Mouse (Mus musculus): Measurements from ENCODE around the gene Amph. TPM values are rescaled to one million over a fixed set of nuclear protein-coding genes. Genes with fewer than 3 reads are reported as not detected.

Gene Amph
- total and polyA plus RNA-seq, 3 experiments, result not detected

DNA sequence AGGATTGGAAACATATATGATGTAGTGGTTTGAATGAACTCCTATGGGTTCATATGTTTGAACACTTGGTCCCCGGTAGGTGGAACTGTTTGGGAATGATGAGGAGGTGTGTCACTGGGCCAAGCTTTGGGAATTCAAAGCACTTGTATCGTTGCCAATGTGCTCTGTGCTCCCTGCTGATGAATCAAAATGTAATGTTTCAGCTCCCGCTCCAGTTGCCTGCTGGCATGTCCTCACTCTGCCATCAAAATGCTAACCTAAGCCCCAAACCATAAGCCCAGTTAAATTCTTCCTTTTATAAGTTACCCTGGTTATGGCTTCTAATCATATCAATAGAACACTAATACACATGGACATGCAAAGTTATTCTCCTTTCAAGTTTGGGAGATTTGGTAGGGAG lies 24.6 kb downstream of the Amph start:
- no peaks in the 10 kb centered on the region for H3K79me2 ChIP-seq (ENCODE audit: control insufficient read depth, insufficient read depth, low read length, poor library complexity)
- H3K27ac ChIP-seq (ENCODE audit: control insufficient read depth, low read depth, low read length), result no peak overlapping the region
- H3K4me3 ChIP-seq (ENCODE audit: control insufficient read depth in 1 of 2, insufficient read depth in 1 of 2, low read depth in 2 of 2, low read length in 2 of 2), result no peak overlapping the region
- H3K27me3 ChIP-seq (ENCODE audit: control insufficient read depth in 1 of 2, insufficient read depth in 2 of 2, low read length in 2 of 2), result no peaks in the 10 kb centered on the region
- no peaks in the 10 kb centered on the region for H3K9me3 ChIP-seq (replicated peaks; ENCODE audit: insufficient read depth, low read length)
- DNase-seq (ENCODE audit: low read depth, low spot score), result no peak
- no peaks in the 10 kb centered on the region for H3K4me1 ChIP-seq (ENCODE audit: control insufficient read depth in 1 of 2, insufficient read depth in 2 of 2, low read length in 2 of 2)
- no peak overlapping the region for H3K9ac ChIP-seq (ENCODE audit: control insufficient read depth, low read depth, low read length, poor library complexity, severe bottlenecking)
- H3K36me3 ChIP-seq (ENCODE audit: control insufficient read depth in 1 of 2, insufficient read depth in 2 of 2, low read length in 2 of 2), result no peaks in the 10 kb centered on the region
- TF ChIP-seq ZMIZ1 (IDR thresholded peaks at IDR 0.05; ENCODE audit: low read depth, low read length) (no peak), CTCF (IDR thresholded peaks at IDR 0.05 in 2 of 3, conservative IDR thresholded peaks at IDR 0.05 in 1 of 3; ENCODE audit: control insufficient read depth in 1 of 3, insufficient read depth in 1 of 3, low read depth in 2 of 3, low read length in 3 of 3, poor library complexity in 1 of 3, severe bottlenecking in 1 of 3) (no peak), TAL1 (IDR thresholded peaks at IDR 0.05; ENCODE audit: low read length) (no peak), USF2 (IDR thresholded peaks at IDR 0.05; ENCODE audit: borderline replicate concordance in 1 of 2, insufficient read depth in 1 of 2, low read depth in 1 of 2, low read length in 2 of 2) (no peak), MXI1 (IDR thresholded peaks at IDR 0.05; ENCODE audit: low read depth, low read length) (no peak), E2F4 (IDR thresholded peaks at IDR 0.05; ENCODE audit: borderline replicate concordance, low read depth, low read length) (no peak), SMC3 (IDR thresholded peaks at IDR 0.05; ENCODE audit: low read depth, low read length) (no peak), NELFE (IDR thresholded peaks at IDR 0.05; ENCODE audit: low read depth, low read length) (no peak)

DNA sequence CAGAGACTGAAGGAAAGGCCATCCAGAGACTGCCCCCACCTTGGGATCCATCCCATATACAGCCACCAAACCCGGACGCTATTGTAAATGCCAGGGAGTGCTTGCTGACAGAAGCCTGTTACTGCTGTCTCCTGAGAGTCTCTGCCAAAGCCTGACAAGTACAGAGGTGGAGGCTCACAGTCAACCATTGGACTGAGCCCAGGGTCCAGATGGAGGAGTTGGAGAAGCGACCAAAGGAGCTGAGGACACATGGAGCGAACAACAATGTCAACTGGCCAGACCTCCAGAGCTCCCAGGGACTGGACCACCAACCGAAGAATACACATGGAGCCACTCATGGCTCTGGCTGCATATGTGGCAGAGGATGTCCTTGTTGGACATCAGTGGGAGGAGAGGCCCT lies 26.3 kb downstream of the Amph start:
- H3K4me3 ChIP-seq (ENCODE audit: control insufficient read depth in 1 of 2, insufficient read depth in 1 of 2, low read depth in 2 of 2, low read length in 2 of 2), result no peak overlapping the region
- no peak overlapping the region for H3K27ac ChIP-seq (ENCODE audit: control insufficient read depth, low read depth, low read length)
- no peaks in the 10 kb centered on the region for H3K79me2 ChIP-seq (ENCODE audit: control insufficient read depth, insufficient read depth, low read length, poor library complexity)
- H3K36me3 ChIP-seq (ENCODE audit: control insufficient read depth in 1 of 2, insufficient read depth in 2 of 2, low read length in 2 of 2), result no peaks in the 10 kb centered on the region
- H3K9me3 ChIP-seq (replicated peaks; ENCODE audit: insufficient read depth, low read length), result no peaks in the 10 kb centered on the region
- H3K27me3 ChIP-seq (ENCODE audit: control insufficient read depth in 1 of 2, insufficient read depth in 2 of 2, low read length in 2 of 2), result no peaks in the 10 kb centered on the region
- no peaks in the 10 kb centered on the region for H3K4me1 ChIP-seq (ENCODE audit: control insufficient read depth in 1 of 2, insufficient read depth in 2 of 2, low read length in 2 of 2)
- no peak for TF ChIP-seq SIN3A (IDR thresholded peaks at IDR 0.05; ENCODE audit: low read length)
- DNase-seq (ENCODE audit: low read depth, low spot score), result no peak
- H3K9ac ChIP-seq (ENCODE audit: control insufficient read depth, low read depth, low read length, poor library complexity, severe bottlenecking), result no peak overlapping the region

DNA sequence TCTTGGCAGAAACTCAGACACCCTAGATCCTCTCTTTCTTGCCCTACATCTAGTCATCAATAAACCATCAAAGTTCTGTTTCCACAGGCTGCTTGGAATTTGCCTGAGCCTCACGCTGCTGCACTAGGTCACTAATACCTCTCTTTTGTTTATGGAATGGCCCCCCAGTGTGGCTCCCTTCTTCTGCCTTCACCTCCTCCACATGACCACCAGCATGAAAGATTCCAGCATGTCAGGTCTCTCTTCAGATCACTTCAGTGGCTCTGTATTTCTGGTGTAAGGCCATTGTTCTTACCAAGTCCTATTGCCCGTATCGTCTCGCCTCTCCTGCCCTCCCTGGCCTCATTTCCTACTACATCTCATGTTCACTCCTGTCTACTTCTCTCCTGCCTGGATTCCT lies 39.3 kb downstream of the Amph start:
- Histone ChIP-seq H3K79me2 (ENCODE audit: control insufficient read depth, insufficient read depth, low read length, poor library complexity) (no peaks in the 10 kb centered on the region), H3K9ac (ENCODE audit: control insufficient read depth, low read depth, low read length, poor library complexity, severe bottlenecking) (no peak overlapping the region), H3K4me3 (ENCODE audit: control insufficient read depth in 1 of 2, insufficient read depth in 1 of 2, low read depth in 2 of 2, low read length in 2 of 2) (no peak overlapping the region), H3K27ac (ENCODE audit: control insufficient read depth, low read depth, low read length) (no peak overlapping the region), H3K36me3 (ENCODE audit: control insufficient read depth in 1 of 2, insufficient read depth in 2 of 2, low read length in 2 of 2) (no peaks in the 10 kb centered on the region), H3K4me1 (ENCODE audit: control insufficient read depth in 1 of 2, insufficient read depth in 2 of 2, low read length in 2 of 2) (no peaks in the 10 kb centered on the region), H3K27me3 (ENCODE audit: control insufficient read depth in 1 of 2, insufficient read depth in 2 of 2, low read length in 2 of 2) (no peaks in the 10 kb centered on the region), H3K9me3 (replicated peaks; ENCODE audit: insufficient read depth, low read length) (no peaks in the 10 kb centered on the region)
- no peak for TF ChIP-seq BHLHE40 (IDR thresholded peaks at IDR 0.05; ENCODE audit: borderline replicate concordance, low read depth, low read length)
- no peak for TF ChIP-seq ZKSCAN1 (IDR thresholded peaks at IDR 0.05; ENCODE audit: low read depth, low read length)
- TF ChIP-seq MEF2A (IDR thresholded peaks at IDR 0.05; ENCODE audit: extremely low read depth, insufficient replicate concordance, low read depth, low read length, poor library complexity, severe bottlenecking), result no peak
- TF ChIP-seq SIN3A (IDR thresholded peaks at IDR 0.05; ENCODE audit: low read length), result no peak
- no peak for TF ChIP-seq USF2 (IDR thresholded peaks at IDR 0.05; ENCODE audit: borderline replicate concordance in 1 of 2, insufficient read depth in 1 of 2, low read depth in 1 of 2, low read length in 2 of 2)
- TF ChIP-seq GABPA (IDR thresholded peaks at IDR 0.05; ENCODE audit: low read depth, low read length), result no peak
- no peak for TF ChIP-seq E2F4 (IDR thresholded peaks at IDR 0.05; ENCODE audit: borderline replicate concordance, low read depth, low read length)
- no peak for TF ChIP-seq SMC3 (IDR thresholded peaks at IDR 0.05; ENCODE audit: low read depth, low read length)
- no peak for DNase-seq (ENCODE audit: low read depth, low spot score)
